Mouse (Mus musculus): ENCODE data around the gene Slc19a2. TPM values are rescaled to one million over a fixed set of nuclear protein-coding genes. Genes with fewer than 3 reads are reported as not detected.

Slc19a2 gene
- total RNA-seq, 2 experiments from 2014 or later, result 7.0 to 7.2 TPM

- DNase-seq (ENCODE audit: low spot score), result no peak
- intact Hi-C loops (cut with DNase I), result loop anchor here (10.0 kb wide), 1 partner anchor 1001 kb away; no protein-coding TSS in a partner anchor
These were observed 65.2 kb downstream of the Slc19a2 start for GRCm38 (mm10) chr1:164314085-164314484.

Other genes with a start within 250 kb of the Slc19a2 start
- under 1 TPM; 0.78 to 0.83 TPM for gene Sele, start 200.8 kb upstream of the Slc19a2 start, total RNA-seq (2021)
- 1 to 10 TPM in 1 of 2 experiments, under 1 TPM in 1; 0.94 to 1.6 TPM for gene Sell, start 187.1 kb upstream of the Slc19a2 start, total RNA-seq (2021)
- gene Selp, start 133.8 kb upstream of the Slc19a2 start, total RNA-seq (2021), result 1 to 10 TPM; 1.3 to 1.4 TPM
- gene F5, start 97.2 kb upstream of the Slc19a2 start, total RNA-seq (2021), result 1 to 10 TPM; 1.6 to 1.9 TPM
- 1 to 10 TPM; 6.3 to 7.2 TPM for gene Ccdc181, start 26.5 kb downstream of the Slc19a2 start, total RNA-seq (2021)
- gene Nme7, start 55.1 kb downstream of the Slc19a2 start, total RNA-seq (2021), result 1 to 10 TPM; 4.0 TPM
- 10 to 100 TPM; 23.6 to 24.6 TPM for gene Blzf1, start 58.4 kb downstream of the Slc19a2 start, total RNA-seq (2021)
- 100 to 1,000 TPM; 416 to 492 TPM for gene Atp1b1, start 209.3 kb downstream of the Slc19a2 start, total RNA-seq (2021)